Mouse (Mus musculus) embryonic facial prominence, embryonic 11.5 days (tissue): ENCODE data around the gene Bcl2l15. TPM values are rescaled to one million over a fixed set of nuclear protein-coding genes. Genes with fewer than 3 reads are reported as not detected.

Experiments
- ATAC-seq: fragments of 200-750 bp; cut with Nextera tagmentation; replicated peaks from 2 replicates; pipeline ENCODE4 v1.8.0; 2017; ENCODE audit warnings: low read depth; ENCODE audit not compliant: insufficient number of reproducible peaks, low FRiP score, low TSS enrichment
- DNase-seq: peaks from one replicate; pipeline ENCODE4 v3.0.0-alpha.2; 2015; ENCODE audit warnings: low spot score
- H3K27ac ChIP-seq: fragments of 300-500 bp; sonication (generic); replicated peaks from 2 replicates; pipeline ENCODE4 v1.5.1; 2014; ENCODE audit warnings: mild to moderate bottlenecking, low read depth, low read length, control low read depth
- H3K27me3 ChIP-seq: fragments of 300-500 bp; sonication (generic); 2 replicates; pipeline ENCODE4 v1.6.1; 2014; ENCODE audit warnings: mild to moderate bottlenecking, low read length, moderate library complexity, mixed read lengths; ENCODE audit not compliant: control insufficient read depth, insufficient read depth
- H3K36me3 ChIP-seq: fragments of 300-500 bp; sonication (generic); replicated peaks from 2 replicates; pipeline ENCODE4 v1.6.1; 2014; ENCODE audit warnings: low read depth, mild to moderate bottlenecking, low read length, moderate library complexity, mixed read lengths; ENCODE audit not compliant: control insufficient read depth, insufficient read depth
- H3K4me1 ChIP-seq: fragments of 300-500 bp; sonication (generic); 2 replicates; pipeline ENCODE4 v1.6.1; 2014; ENCODE audit warnings: low read length, mixed read lengths; ENCODE audit not compliant: control insufficient read depth, insufficient read depth
- H3K4me2 ChIP-seq: fragments of 300-500 bp; sonication (generic); 2 replicates; pipeline ENCODE4 v1.6.1; 2014; ENCODE audit warnings: low read depth, mild to moderate bottlenecking, control low read depth, low read length, moderate library complexity
- H3K4me3 ChIP-seq: fragments of 300-500 bp; sonication (generic); 2 replicates; pipeline ENCODE4 v1.5.1; 2014; ENCODE audit warnings: low read depth, low read length, control low read depth
- H3K9ac ChIP-seq: fragments of 300-500 bp; sonication (generic); replicated peaks from 2 replicates; pipeline ENCODE4 v1.6.1; 2014; ENCODE audit warnings: mild to moderate bottlenecking, control low read depth, low read length
- H3K9me3 ChIP-seq: fragments of 300-500 bp; sonication (generic); replicated peaks from 2 replicates; pipeline ENCODE4 v1.6.1; 2016; ENCODE audit warnings: mild to moderate bottlenecking, low read length, inconsistent platforms, mixed read lengths; ENCODE audit not compliant: control insufficient read depth
- WGBS: fragments of 180-500 bp; shearing (Covaris S2); extraction: QIAGEN DNeasy Blood & Tissue Kit; methylation state at CpG from one replicate; pipeline ENCODE4 v1.1.7; 2014; 5-methylcytosine and 5-hydroxymethylcytosine counted together
- polyA plus RNA-seq: library from polyadenylated mRNA; unstranded; fragments of >200 nt; fragmentation: Nextera tagmentation; extraction: Ambion mirVana; gene quantifications from 2 replicates; pipeline ENCODE4 v1.2.1, GENCODE M21; 2014

Bcl2l15 gene
- polyA plus RNA-seq, 1 experiment from 2014 or later = not detected

DNA sequence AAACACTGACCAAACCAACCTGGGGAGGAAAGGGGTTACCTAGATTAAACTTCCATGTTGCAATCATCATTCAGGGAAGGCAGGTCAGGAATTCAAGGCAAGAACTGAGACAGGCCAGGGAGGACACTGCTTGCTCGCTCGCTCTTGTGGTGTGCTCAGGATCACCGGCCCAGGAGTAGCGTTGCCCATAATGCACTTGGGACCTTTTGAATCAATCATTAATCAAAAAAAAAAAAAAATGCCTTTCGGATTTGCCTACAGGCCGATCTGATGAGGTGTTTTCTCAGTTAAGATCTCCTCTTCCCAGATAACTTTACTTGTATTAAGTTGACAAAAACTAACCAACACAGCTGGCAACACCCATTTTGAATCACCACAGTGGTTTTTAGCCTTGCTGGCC lies 31.8 kb downstream of the Bcl2l15 start:
- Histone ChIP-seq H3K4me3 (no peak overlapping the region), H3K4me1 (no peaks in the 10 kb centered on the region), H3K9ac (no peak overlapping the region), H3K27ac (no peak overlapping the region), H3K4me2 (no peak overlapping the region), H3K9me3 (no peaks in the 10 kb centered on the region), H3K36me3 (no peaks in the 10 kb centered on the region), H3K27me3 (no peaks in the 10 kb centered on the region)
- DNase-seq (no peak), ATAC-seq (no peak)
- WGBS = 93% methylated on average over 6 of the region's 6 CpGs

DNA sequence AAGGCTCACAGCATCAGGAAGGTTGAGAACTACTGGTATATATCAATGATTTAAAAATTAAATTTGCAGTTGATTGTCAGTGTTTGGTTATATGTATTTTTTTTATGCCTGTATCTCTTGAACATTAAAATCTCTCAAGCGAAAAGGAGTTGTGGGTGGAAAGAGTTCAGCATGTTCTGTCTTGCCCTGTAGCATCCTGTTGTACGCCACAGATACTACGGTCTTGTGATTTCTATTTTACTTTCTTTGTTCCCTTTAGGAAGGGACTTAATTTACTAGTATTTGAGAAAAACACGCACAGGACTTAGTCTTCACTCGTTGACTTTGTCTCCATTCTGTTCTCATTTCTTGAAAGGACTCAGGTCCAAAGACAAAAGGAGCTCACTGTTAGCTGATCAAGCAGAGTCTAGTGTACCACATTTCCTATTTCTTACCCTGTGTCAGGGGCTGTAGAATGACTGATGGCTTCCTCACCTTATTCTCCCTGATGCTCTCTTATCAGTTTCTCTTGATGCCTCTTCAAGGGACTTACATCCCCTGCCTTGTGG lies 35.1 kb downstream of the Bcl2l15 start:
- WGBS = 85% methylated on average over 5 of the region's 5 CpGs

DNA sequence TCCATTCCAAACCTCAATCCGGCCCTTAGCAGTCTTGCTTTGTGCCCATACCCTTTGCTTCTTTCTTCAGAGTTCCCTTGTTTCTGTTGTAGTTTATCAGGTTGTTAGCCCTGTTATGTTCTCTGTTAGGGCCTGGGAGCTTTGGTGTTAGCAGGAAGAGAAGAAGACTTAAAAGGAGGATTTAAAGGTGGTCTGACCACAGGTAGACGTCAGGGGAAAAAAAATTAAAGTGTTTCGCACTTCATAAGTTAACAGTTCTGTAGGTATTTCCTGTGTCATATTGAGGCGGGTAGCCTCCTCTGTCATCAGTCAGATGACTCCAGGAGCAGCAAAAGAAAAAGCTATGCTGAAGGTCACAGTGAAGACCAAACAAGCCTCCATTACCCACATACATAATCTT lies 35.6 kb downstream of the Bcl2l15 start:
- no peak for ATAC-seq
- no peaks in the 10 kb centered on the region for H3K9me3 ChIP-seq
- no peaks in the 10 kb centered on the region for H3K36me3 ChIP-seq
- no peak overlapping the region for H3K4me3 ChIP-seq
- H3K9ac ChIP-seq = no peak overlapping the region
- WGBS = 82% methylated on average over 4 of the region's 4 CpGs
- H3K4me2 ChIP-seq = no peak overlapping the region
- H3K4me1 ChIP-seq = no peaks in the 10 kb centered on the region
- no peak overlapping the region for H3K27ac ChIP-seq
- H3K27me3 ChIP-seq = no peaks in the 10 kb centered on the region
- DNase-seq = no peak

More for the DNA sequence above, 35.1 kb downstream of the Bcl2l15 start:
- Histone ChIP-seq H3K4me3 (no peak overlapping the region), H3K4me1 (no peaks in the 10 kb centered on the region), H3K9me3 (no peaks in the 10 kb centered on the region), H3K27me3 (no peaks in the 10 kb centered on the region), H3K4me2 (no peak overlapping the region), H3K36me3 (no peaks in the 10 kb centered on the region), H3K27ac (no peak overlapping the region), H3K9ac (no peak overlapping the region)
- ATAC-seq (no peak), DNase-seq (no peak)

DNA sequence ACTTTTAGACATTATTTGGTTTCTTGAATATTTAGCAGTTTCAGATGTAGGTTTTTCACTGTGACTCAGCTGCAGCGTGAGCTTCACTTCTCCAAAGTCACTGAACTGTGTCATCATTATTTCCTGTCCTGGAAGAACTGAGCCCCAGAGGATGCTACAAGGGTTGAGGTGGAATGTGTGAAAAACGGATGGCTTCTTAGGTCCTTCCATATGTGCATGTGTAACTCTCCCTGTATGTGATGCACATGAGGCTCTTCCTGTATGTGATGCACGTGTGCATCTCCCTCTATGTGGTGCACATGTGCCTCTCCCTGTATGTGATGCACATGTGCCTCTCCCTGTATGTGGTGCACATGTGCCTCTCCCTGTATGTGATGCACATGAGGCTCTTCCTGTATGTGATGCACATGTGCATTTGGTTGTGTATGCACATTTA lies 40.3 kb downstream of the Bcl2l15 start:
- H3K9me3 ChIP-seq = no peaks in the 10 kb centered on the region
- no peak for ATAC-seq
- H3K27me3 ChIP-seq = no peaks in the 10 kb centered on the region
- WGBS = 73% methylated on average over 3 of the region's 3 CpGs
- no peak overlapping the region for H3K4me2 ChIP-seq
- H3K4me3 ChIP-seq = no peak overlapping the region
- H3K27ac ChIP-seq = no peak overlapping the region
- no peaks in the 10 kb centered on the region for H3K36me3 ChIP-seq
- no peak overlapping the region for H3K9ac ChIP-seq
- no peaks in the 10 kb centered on the region for H3K4me1 ChIP-seq
- no peak for DNase-seq

DNA sequence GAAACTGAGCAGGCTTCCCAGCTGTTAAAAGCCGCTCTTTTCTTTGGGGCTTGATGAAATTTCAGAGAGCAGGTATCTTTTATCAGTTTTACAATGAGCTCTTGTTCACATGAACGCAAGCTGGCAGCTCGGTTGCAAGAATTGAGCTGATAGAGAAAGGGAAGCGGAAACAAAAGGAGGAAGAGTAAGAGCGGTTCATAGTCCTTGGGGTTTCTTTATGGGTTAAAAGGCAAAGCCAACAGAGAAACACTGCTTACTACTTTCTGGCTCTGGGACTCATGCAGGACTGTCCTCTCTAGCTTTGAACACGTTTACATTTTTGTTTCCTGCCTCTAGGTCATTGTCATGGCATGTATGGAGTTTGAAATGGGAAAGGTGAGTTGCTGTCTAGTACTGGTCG lies 41.9 kb downstream of the Bcl2l15 start:
- DNase-seq (no peak), ATAC-seq (no peak)
- H3K27ac ChIP-seq = no peak overlapping the region
- H3K9me3 ChIP-seq = no peaks in the 10 kb centered on the region
- H3K9ac ChIP-seq = no peak overlapping the region
- H3K27me3 ChIP-seq = no peaks in the 10 kb centered on the region
- no peak overlapping the region for H3K4me2 ChIP-seq
- H3K4me1 ChIP-seq = no peaks in the 10 kb centered on the region
- H3K36me3 ChIP-seq = no peaks in the 10 kb centered on the region
- no peak overlapping the region for H3K4me3 ChIP-seq
- WGBS = 71% methylated on average over 7 of the region's 7 CpGs

DNA sequence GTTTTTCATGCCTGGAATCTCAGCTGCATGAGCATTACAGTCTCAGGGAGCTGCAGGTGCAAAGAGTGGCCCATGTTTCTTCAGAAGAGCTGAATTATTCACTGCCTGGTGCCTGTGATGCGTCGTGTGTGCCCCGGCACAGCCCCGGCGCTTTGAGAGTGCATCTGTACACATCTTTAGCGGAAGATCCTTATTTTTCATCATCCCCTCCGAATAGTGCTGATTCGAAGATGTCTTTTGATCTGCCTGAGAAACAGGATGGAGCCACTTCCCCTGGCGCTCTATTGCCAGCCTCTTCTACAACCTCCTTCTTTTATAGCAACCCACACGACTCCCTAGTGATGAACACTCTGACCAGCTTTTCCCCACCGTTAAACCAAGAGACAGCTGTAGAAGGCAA lies 53.5 kb downstream of the Bcl2l15 start:
- no peak overlapping the region for H3K4me3 ChIP-seq
- H3K4me2 ChIP-seq = no peak overlapping the region
- no peak for DNase-seq
- H3K36me3 ChIP-seq = no peaks in the 10 kb centered on the region
- H3K27ac ChIP-seq = no peak overlapping the region
- no peaks in the 10 kb centered on the region for H3K4me1 ChIP-seq
- no peak overlapping the region for H3K9ac ChIP-seq
- 79% methylated on average over 11 of the region's 11 CpGs for WGBS
- no peaks in the 10 kb centered on the region for H3K9me3 ChIP-seq
- no peak for ATAC-seq
- H3K27me3 ChIP-seq = no peaks in the 10 kb centered on the region

DNA sequence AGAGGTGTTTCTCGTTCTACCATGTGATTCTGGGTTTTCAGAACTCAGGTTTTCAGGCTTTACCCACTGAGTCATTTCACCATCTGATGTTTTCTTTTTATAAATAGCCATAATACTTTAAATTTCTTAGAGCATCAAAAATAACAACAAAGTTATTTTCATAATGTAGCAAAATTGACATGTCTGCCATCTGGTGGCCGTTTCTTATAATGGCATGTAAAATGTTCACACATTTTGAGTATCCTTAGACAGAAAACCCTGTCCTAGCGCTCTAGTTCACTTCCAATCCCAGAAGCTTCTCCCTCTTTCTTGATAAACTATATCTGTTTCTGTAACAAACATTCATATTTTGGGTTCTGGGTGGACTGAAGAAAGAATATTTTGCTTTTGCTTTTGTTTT lies 55.2 kb downstream of the Bcl2l15 start:
- ATAC-seq (no peak), DNase-seq (peak; percentile 75)
- Histone ChIP-seq H3K9me3 (no peaks in the 10 kb centered on the region), H3K27ac (no peak overlapping the region), H3K36me3 (no peaks in the 10 kb centered on the region), H3K9ac (no peak overlapping the region), H3K4me2 (no peak overlapping the region), H3K27me3 (no peaks in the 10 kb centered on the region), H3K4me1 (no peaks in the 10 kb centered on the region), H3K4me3 (no peak overlapping the region)
- 25% methylated on average over 3 of the region's 3 CpGs for WGBS

DNA sequence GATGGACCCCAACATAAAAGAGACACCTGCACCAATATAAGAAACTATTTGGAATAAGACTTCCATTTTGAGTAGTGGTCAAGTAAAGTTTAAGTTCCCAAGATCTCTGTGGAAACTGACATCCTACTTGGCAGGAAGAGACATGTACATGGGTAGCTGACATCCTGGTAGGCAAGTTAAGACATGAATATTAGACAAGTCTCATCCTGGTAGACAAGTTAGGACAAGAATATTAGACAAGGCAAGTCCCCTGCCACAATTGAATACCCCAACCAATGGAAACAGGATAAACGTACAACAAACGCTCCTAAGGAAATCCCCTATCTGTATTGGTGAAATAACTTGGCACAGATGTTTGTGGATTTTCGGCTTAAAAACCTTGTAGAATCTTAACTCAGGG lies 61.0 kb downstream of the Bcl2l15 start:
- DNase-seq = no peak
- 84% methylated on average over 3 of the region's 3 CpGs for WGBS
- no peaks in the 10 kb centered on the region for H3K9me3 ChIP-seq

More for the DNA sequence above, 61.0 kb downstream of the Bcl2l15 start:
- Histone ChIP-seq H3K4me2 (no peak overlapping the region), H3K4me3 (no peak overlapping the region), H3K36me3 (no peaks in the 10 kb centered on the region), H3K27ac (no peak overlapping the region), H3K4me1 (no peaks in the 10 kb centered on the region), H3K9ac (no peak overlapping the region), H3K27me3 (no peaks in the 10 kb centered on the region)
- no peak for ATAC-seq
